Mouse (Mus musculus) heart, adult 2 months (tissue): ENCODE data around the gene Parva.

Experiments
- CTCF ChIP-seq: fragments of 200-600 bp; IDR thresholded peaks from 2 replicates; pipeline ENCODE4 v1.8.1; 2022; ENCODE audit warnings: antibody characterized with exemption, mild to moderate bottlenecking, moderate library complexity
- POLR2A ChIP-seq: fragments of 200-500 bp; IDR thresholded peaks from 2 replicates; pipeline ENCODE4 v1.6.1; 2011; ENCODE audit warnings: mild to moderate bottlenecking, low read depth, low read length, control low read depth; ENCODE audit not compliant: insufficient read depth

DNA sequence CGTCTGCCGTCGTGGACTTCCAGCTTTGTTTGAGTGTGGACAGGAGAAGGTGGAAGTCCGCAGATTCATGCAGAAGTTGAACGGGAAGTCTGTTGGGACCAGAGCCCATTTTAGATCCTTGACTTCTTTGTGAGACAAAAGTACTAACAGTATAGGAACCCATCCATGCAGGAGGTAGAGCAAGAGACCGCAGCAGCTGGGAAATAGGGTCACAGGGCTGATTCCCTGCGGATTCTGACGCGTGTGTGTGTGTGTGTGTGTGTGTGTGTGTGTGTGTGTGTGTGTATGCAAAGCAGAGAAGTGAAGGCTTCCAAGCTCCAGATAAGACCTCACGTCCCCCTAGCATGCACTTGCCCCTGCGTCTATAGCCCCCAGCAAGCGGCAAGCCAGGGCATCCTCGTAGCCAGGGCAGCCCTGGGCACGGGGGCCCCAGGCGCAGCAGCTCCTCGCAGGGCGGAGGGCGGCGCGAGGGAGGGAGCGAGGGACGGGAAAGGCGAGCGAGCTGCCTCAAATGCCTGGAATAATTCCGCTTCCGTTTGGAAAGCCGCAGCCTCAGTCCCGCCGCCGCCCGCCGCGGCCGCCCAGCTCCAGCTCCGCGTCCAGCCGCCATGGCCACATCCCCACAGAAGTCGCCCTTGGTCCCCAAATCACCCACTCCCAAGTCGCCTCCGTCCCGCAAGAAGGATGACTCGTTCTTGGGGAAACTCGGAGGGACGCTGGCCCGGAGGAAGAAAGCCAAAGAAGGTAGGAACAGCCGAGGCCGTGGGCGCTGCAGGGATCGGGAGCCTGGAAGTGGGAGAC is at the start of gene Parva:
- TF ChIP-seq CTCF (no peak), POLR2A (peak; percentile 48; the same call in 1 of the 2 replicates)
